Mouse (Mus musculus) kidney, adult 2 months (tissue): ENCODE results near the gene Nt5c1b. TPM values are rescaled to one million over a fixed set of nuclear protein-coding genes. Genes with fewer than 3 reads are reported as not detected.

Source experiments
- DNase-seq: peaks from one replicate; pipeline ENCODE4 v3.0.0; 2021
- H3K27ac ChIP-seq: fragments of 200-500 bp; 2 replicates; pipeline ENCODE4 v1.5.1; 2012; ENCODE audit warnings: low read depth, low read length, control low read depth, inconsistent platforms; ENCODE audit not compliant: insufficient read depth
- H3K27me3 ChIP-seq: fragments of 200-500 bp; replicated peaks from 2 replicates; pipeline ENCODE4 v1.6.1; 2012; ENCODE audit warnings: mild to moderate bottlenecking, moderate library complexity, low read length, inconsistent platforms; ENCODE audit not compliant: control insufficient read depth, insufficient read depth
- H3K36me3 ChIP-seq: fragments of 200-500 bp; 2 replicates; pipeline ENCODE4 v1.6.1; 2012; ENCODE audit warnings: mild to moderate bottlenecking, moderate library complexity, low read length, inconsistent platforms; ENCODE audit not compliant: control insufficient read depth, insufficient read depth
- H3K4me1 ChIP-seq: fragments of 200-500 bp; 2 replicates; pipeline ENCODE4 v1.6.1; 2011; ENCODE audit warnings: low read length; ENCODE audit not compliant: control insufficient read depth, insufficient read depth
- H3K4me3 ChIP-seq: fragments of 200-500 bp; 2 replicates; pipeline ENCODE4 v1.5.1; 2011; ENCODE audit warnings: mild to moderate bottlenecking, low read depth, low read length, control low read depth; ENCODE audit not compliant: insufficient read depth
- CTCF ChIP-seq: fragments of 200-500 bp; conservative IDR thresholded peaks from 2 replicates; pipeline ENCODE4 v1.5.1; 2011; ENCODE audit warnings: low read depth, mild to moderate bottlenecking, control low read depth, low read length, moderate library complexity, mixed read lengths; ENCODE audit not compliant: insufficient read depth, insufficient read length
- POLR2A ChIP-seq: fragments of 200-500 bp; IDR thresholded peaks from one replicate; pipeline ENCODE4 v1.6.1; 2011; ENCODE audit warnings: low read depth, low read length, control low read depth
- WGBS: fragments of 180-500 bp; shearing (Covaris S2); methylation state at CpG from one replicate; pipeline ENCODE4 v1.1.7; 2018; 5-methylcytosine and 5-hydroxymethylcytosine counted together
- polyA plus RNA-seq: library from polyadenylated mRNA; depleted of rRNA; stranded (reverse); fragments of >200 nt; gene quantifications from 2 replicates; pipeline ENCODE4 v1.2.3, GENCODE M21; 2012

Nt5c1b gene
- polyA plus RNA-seq, 1 experiment: 0.09 TPM

DNA sequence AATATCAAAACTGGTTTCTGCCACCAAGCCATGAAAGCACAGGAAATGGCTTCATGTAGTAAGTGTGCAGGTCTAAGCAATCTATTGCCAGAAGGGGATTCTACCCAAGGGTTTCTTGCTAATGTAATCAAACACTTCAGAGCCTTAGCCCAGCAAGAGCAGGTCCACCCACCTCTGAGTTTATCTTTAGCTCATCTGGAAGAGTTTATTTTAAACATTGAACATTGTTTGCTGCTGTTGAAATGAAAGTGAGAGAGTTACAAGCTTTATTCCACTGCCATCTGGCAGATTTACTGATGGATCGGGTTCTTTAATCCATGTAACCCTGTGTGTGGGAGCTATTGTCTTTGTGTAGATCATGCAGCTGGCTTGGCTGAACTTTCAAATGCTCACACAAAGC is 31.0 kb downstream of the Nt5c1b start:
- no peaks in the 10 kb centered on the region for H3K4me1 ChIP-seq
- TF ChIP-seq CTCF: no peak
- no peak for TF ChIP-seq POLR2A
- no peaks in the 10 kb centered on the region for H3K36me3 ChIP-seq
- no peaks in the 10 kb centered on the region for H3K27me3 ChIP-seq
- DNase-seq: no peak
- no peak overlapping the region for H3K27ac ChIP-seq
- H3K4me3 ChIP-seq: no peak overlapping the region
- WGBS: 85% methylated on average over 1 of the region's 1 CpGs

DNA sequence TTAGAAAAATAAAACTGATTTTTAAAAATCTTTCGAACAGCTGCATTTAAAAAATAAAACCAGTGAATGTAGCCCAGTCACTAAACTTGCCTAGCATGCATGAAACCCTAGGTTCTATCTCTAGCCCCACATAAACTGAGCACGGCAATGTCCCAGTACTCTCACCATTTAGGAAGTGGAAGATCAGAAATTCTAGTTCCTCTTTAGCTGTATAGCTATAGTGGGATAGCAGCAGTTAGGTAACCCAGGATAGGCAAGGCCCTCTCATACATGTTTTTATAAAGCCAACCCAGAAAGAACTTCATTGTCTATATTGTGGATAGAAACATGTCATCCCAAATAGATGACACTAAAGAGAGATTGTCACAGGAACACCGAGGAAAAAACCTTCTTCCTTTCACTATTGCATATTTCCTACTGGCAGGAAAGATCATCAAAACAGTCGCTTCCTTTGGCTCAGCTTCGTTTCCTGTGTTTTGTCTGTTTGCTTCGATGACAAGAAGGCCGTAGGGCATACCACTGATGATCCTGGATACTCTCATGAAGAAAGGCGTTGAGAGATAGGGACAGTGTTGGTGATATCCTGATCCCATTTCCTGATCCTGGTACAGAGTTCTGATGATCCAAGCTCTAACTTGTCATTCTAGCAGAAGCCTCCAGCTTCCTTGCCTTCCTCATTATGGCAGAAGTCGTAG is 32.8 kb downstream of the Nt5c1b start:
- TF ChIP-seq POLR2A: no peak
- TF ChIP-seq CTCF: no peak
- DNase-seq: no peak
- Histone ChIP-seq H3K27me3 (no peaks in the 10 kb centered on the region), H3K36me3 (no peaks in the 10 kb centered on the region), H3K4me3 (no peak overlapping the region), H3K27ac (no peak overlapping the region), H3K4me1 (no peaks in the 10 kb centered on the region)
- WGBS: 76% methylated on average over 9 of the region's 9 CpGs

- DNase-seq: no peak
- TF ChIP-seq POLR2A (no peak), CTCF (no peak)
Measured at GRCm38 (mm10) chr12:10410511-10411179, 40.9 kb downstream of the Nt5c1b start.

DNA sequence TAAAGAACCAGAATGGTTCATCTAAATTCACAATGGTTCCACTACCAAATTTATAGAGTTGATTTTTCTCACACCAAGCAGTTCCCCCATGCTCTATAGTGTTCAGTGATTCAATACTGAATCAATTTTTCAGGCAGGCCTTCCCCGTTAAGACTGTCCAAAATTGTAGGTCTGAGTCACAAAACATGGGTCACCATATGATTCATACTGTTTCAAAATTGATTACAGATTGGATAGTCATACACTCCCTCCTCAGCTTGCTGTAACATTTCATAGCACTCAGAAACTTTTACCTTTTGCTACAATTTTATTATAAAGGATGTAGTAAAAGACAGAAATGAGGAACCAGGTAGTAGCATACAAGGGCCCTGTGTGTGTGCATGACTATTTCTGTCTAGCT is 41.7 kb downstream of the Nt5c1b start:
- Histone ChIP-seq H3K36me3 (no peaks in the 10 kb centered on the region), H3K27ac (no peak overlapping the region), H3K4me1 (no peaks in the 10 kb centered on the region), H3K27me3 (no peaks in the 10 kb centered on the region), H3K4me3 (no peak overlapping the region)
- TF ChIP-seq POLR2A (no peak), CTCF (no peak)
- no peak for DNase-seq
- 96% methylated on average over 1 of the region's 1 CpGs for WGBS

More at GRCm38 (mm10) chr12:10410511-10411179, 40.9 kb downstream of the Nt5c1b start:
- H3K27me3 ChIP-seq: no peaks in the 10 kb centered on the region
- no peak overlapping the region for H3K4me3 ChIP-seq
- no peaks in the 10 kb centered on the region for H3K36me3 ChIP-seq
- H3K4me1 ChIP-seq: no peaks in the 10 kb centered on the region
- no peak overlapping the region for H3K27ac ChIP-seq
- WGBS: 71% methylated on average over 3 of the region's 3 CpGs

DNA sequence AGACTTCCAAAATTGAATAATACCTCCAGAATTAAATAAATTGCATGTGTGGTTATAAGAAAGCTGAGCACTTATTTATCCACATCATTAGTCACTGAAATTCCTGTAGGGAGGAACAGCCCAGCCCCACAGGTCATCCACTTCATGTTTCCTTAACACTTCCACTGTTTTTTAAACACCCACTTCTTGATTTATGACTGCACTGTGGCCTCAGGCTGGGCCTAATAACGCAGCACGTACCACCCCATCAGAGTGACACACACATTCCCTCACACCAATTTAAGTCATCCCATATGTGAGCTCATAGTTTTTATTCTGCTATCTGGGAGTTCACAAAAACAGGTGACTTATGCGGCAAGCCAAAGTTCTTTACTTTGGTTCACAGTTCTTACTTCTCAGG is 52.6 kb downstream of the Nt5c1b start:
- Histone ChIP-seq H3K27ac (no peak overlapping the region), H3K4me3 (no peak overlapping the region), H3K27me3 (no peaks in the 10 kb centered on the region), H3K36me3 (no peaks in the 10 kb centered on the region), H3K4me1 (no peaks in the 10 kb centered on the region)
- WGBS: 33% methylated on average over 3 of the region's 3 CpGs
- no peak for DNase-seq
- TF ChIP-seq POLR2A (no peak), CTCF (no peak)

GRCm38 (mm10) chr12:10425982-10426863 is 56.5 kb downstream of the Nt5c1b start:
- DNase-seq: no peak
- TF ChIP-seq POLR2A (no peak), CTCF (no peak)
- H3K4me1 ChIP-seq: no peaks in the 10 kb centered on the region
- no peaks in the 10 kb centered on the region for H3K27me3 ChIP-seq
- H3K4me3 ChIP-seq: no peak overlapping the region
- WGBS: 41% methylated on average over 9 of the region's 9 CpGs
- H3K27ac ChIP-seq: no peak overlapping the region
- H3K36me3 ChIP-seq: no peaks in the 10 kb centered on the region

DNA sequence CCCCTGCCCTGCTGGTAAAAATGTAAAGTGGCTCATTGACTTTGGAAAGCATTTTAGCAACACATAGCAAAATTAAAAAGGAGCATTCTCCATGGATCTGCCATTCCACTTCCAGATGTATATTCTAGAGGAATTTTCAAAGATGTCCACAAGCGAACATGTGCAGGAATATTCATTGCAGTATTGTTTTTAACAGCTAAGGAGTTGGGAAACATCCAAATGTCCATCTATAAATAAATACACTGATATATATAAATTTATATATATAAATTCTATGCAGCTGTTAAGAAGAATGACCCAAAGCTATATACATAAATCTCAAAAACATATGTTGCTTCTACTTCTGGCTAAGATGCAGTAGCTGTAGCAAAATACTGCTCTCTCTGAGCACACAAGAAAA is 61.2 kb downstream of the Nt5c1b start:
- WGBS: 97% methylated on average over 1 of the region's 1 CpGs

More for the DNA sequence above, 61.2 kb downstream of the Nt5c1b start:
- TF ChIP-seq POLR2A (no peak), CTCF (no peak)
- Histone ChIP-seq H3K4me3 (no peak overlapping the region), H3K27ac (no peak overlapping the region), H3K27me3 (no peaks in the 10 kb centered on the region), H3K36me3 (no peaks in the 10 kb centered on the region), H3K4me1 (no peaks in the 10 kb centered on the region)
- no peak for DNase-seq
